Mouse (Mus musculus): ENCODE measurements around the gene D930007J09Rik.
A peak's percentile ranks its signal among the peaks of the same experiment; 100 is the strongest.

DNA sequence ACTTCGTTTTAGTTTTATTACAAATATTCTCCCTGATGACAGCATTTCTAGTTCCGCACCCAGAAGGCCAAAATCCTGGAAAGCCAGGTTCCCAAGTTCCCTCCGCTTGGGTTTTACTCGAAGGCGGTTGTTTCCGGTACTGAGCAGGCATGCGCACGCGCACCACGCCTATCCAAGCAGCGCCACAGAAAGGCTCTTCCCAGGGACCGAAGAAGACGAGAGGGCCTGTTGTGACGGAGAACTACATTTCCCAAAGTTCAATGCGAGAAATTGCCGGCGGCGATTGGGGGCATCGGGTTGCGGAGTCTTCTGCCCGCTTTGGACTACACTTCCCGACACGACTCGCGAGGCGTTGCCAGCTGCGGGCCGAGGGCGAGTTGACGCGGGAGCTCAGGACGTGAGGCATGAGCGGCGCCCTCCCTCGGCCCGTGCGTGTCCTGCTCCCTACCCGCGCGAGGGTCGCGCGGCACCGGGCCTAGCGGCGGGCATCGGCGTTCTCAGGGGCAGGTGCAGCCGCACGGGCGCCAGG is 892 bp downstream of the D930007J09Rik start, which contains the start of gene Wrnip1:
- no peak for TF ChIP-seq USF1 (IDR thresholded peaks at IDR 0.05; ENCODE audit: low read depth)
- TF ChIP-seq POLR2A (IDR thresholded peaks at IDR 0.05; ENCODE audit: insufficient read length, low read depth) = peak; percentile 94
- peak in 2 of 3 experiments; percentile 60 to 72 for TF ChIP-seq MYOD1 (IDR thresholded peaks at IDR 0.05; ENCODE audit: control insufficient read depth in 1 of 3, insufficient read length in 2 of 3, low read depth in 2 of 3)
- no peak for TF ChIP-seq TCF12 (IDR thresholded peaks at IDR 0.05; ENCODE audit: insufficient read depth, poor library complexity, severe bottlenecking)
- TF ChIP-seq E2F4 (IDR thresholded peaks at IDR 0.05; ENCODE audit: insufficient read depth) = no peak

Data from myocyte (in vitro differentiated cells).